Mouse (Mus musculus): Measurements from ENCODE around the gene Bend7. TPM values are rescaled to one million over a fixed set of nuclear protein-coding genes. Genes with fewer than 3 reads are reported as not detected.
A peak's percentile ranks its signal among the peaks of the same experiment; 100 is the strongest.

The Bend7 gene
- polyA plus RNA-seq, 1 experiment = 17.3 TPM

- H3K27ac ChIP-seq (ENCODE audit: insufficient read depth, low read depth, low read length) = peak overlapping the region; percentile 38; the same call in 1 of the 2 replicates
- peaks cover 21% of the 10 kb centered on the region for H3K4me1 ChIP-seq (ENCODE audit: control insufficient read depth, insufficient read depth, insufficient read length, low read length)
- TF ChIP-seq POLR2A (IDR thresholded peaks at IDR 0.05; ENCODE audit: low read depth, low read length) = no peak
- no peak for TF ChIP-seq CTCF (IDR thresholded peaks at IDR 0.05; ENCODE audit: extremely low read depth, insufficient read length, insufficient replicate concordance, low read depth, low read length)
- H3K4me3 ChIP-seq (ENCODE audit: low read depth, low read length) = no peak overlapping the region
- 36% methylated on average over 6 of the region's 6 CpGs for WGBS
- H3K27me3 ChIP-seq (ENCODE audit: control insufficient read depth, insufficient read depth, low read length) = no peaks in the 10 kb centered on the region
- H3K36me3 ChIP-seq (ENCODE audit: control insufficient read depth, insufficient read depth, low read length) = no peaks in the 10 kb centered on the region
Observed at GRCm38 (mm10) chr2:4828446-4828997, 110.9 kb downstream of the Bend7 start.

- H3K27ac ChIP-seq (ENCODE audit: insufficient read depth, low read depth, low read length) = peak overlapping the region; percentile 38; the same call in 1 of the 2 replicates
- H3K4me1 ChIP-seq (ENCODE audit: control insufficient read depth, insufficient read depth, insufficient read length, low read length) = peaks cover 21% of the 10 kb centered on the region
- TF ChIP-seq CTCF (IDR thresholded peaks at IDR 0.05; ENCODE audit: extremely low read depth, insufficient read length, insufficient replicate concordance, low read depth, low read length) (no peak), POLR2A (IDR thresholded peaks at IDR 0.05; ENCODE audit: low read depth, low read length) (no peak)
- H3K36me3 ChIP-seq (ENCODE audit: control insufficient read depth, insufficient read depth, low read length) = no peaks in the 10 kb centered on the region
- 28% methylated on average over 4 of the region's 4 CpGs for WGBS
- no peaks in the 10 kb centered on the region for H3K27me3 ChIP-seq (ENCODE audit: control insufficient read depth, insufficient read depth, low read length)
- no peak overlapping the region for H3K4me3 ChIP-seq (ENCODE audit: low read depth, low read length)
Observed at GRCm38 (mm10) chr2:4829007-4829406, 111.4 kb downstream of the Bend7 start.

GRCm38 (mm10) chr2:4829489-4830065, 111.9 kb downstream of the Bend7 start:
- WGBS = 22% methylated on average over 6 of the region's 6 CpGs
- Histone ChIP-seq H3K27ac (ENCODE audit: insufficient read depth, low read depth, low read length) (no peak overlapping the region), H3K36me3 (ENCODE audit: control insufficient read depth, insufficient read depth, low read length) (no peaks in the 10 kb centered on the region), H3K4me3 (ENCODE audit: low read depth, low read length) (no peak overlapping the region), H3K27me3 (ENCODE audit: control insufficient read depth, insufficient read depth, low read length) (no peaks in the 10 kb centered on the region), H3K4me1 (ENCODE audit: control insufficient read depth, insufficient read depth, insufficient read length, low read length) (peaks cover 21% of the 10 kb centered on the region)
- TF ChIP-seq POLR2A (IDR thresholded peaks at IDR 0.05; ENCODE audit: low read depth, low read length) (no peak), CTCF (IDR thresholded peaks at IDR 0.05; ENCODE audit: extremely low read depth, insufficient read length, insufficient replicate concordance, low read depth, low read length) (no peak)

- 15% methylated on average over 4 of the region's 4 CpGs for whole genome bisulfite sequencing
- no peak for TF ChIP-seq CTCF (IDR thresholded peaks at IDR 0.05; ENCODE audit: extremely low read depth, insufficient read length, insufficient replicate concordance, low read depth, low read length)
- no peak for TF ChIP-seq POLR2A (IDR thresholded peaks at IDR 0.05; ENCODE audit: low read depth, low read length)
- no peak overlapping the region for H3K4me3 ChIP-seq (ENCODE audit: low read depth, low read length)
- no peaks in the 10 kb centered on the region for H3K36me3 ChIP-seq (ENCODE audit: control insufficient read depth, insufficient read depth, low read length)
- H3K4me1 ChIP-seq (ENCODE audit: control insufficient read depth, insufficient read depth, insufficient read length, low read length) = peaks cover 21% of the 10 kb centered on the region
- no peaks in the 10 kb centered on the region for H3K27me3 ChIP-seq (ENCODE audit: control insufficient read depth, insufficient read depth, low read length)
- no peak overlapping the region for H3K27ac ChIP-seq (ENCODE audit: insufficient read depth, low read depth, low read length)
Observed at GRCm38 (mm10) chr2:4831493-4831892, 113.9 kb downstream of the Bend7 start.

GRCm38 (mm10) chr2:4832166-4832565, 114.5 kb downstream of the Bend7 start:
- H3K27ac ChIP-seq (ENCODE audit: insufficient read depth, low read depth, low read length) = no peak overlapping the region
- H3K27me3 ChIP-seq (ENCODE audit: control insufficient read depth, insufficient read depth, low read length) = no peaks in the 10 kb centered on the region
- no peaks in the 10 kb centered on the region for H3K36me3 ChIP-seq (ENCODE audit: control insufficient read depth, insufficient read depth, low read length)
- WGBS = 55% methylated on average over 4 of the region's 4 CpGs
- no peak overlapping the region for H3K4me3 ChIP-seq (ENCODE audit: low read depth, low read length)
- no peak for TF ChIP-seq POLR2A (IDR thresholded peaks at IDR 0.05; ENCODE audit: low read depth, low read length)
- no peak for TF ChIP-seq CTCF (IDR thresholded peaks at IDR 0.05; ENCODE audit: extremely low read depth, insufficient read length, insufficient replicate concordance, low read depth, low read length)
- H3K4me1 ChIP-seq (ENCODE audit: control insufficient read depth, insufficient read depth, insufficient read length, low read length) = peaks cover 21% of the 10 kb centered on the region

GRCm38 (mm10) chr2:4849449-4849848, 131.8 kb downstream of the Bend7 start:
- Histone ChIP-seq H3K4me3 (ENCODE audit: low read depth, low read length) (no peak overlapping the region), H3K27me3 (ENCODE audit: control insufficient read depth, insufficient read depth, low read length) (no peaks in the 10 kb centered on the region), H3K4me1 (ENCODE audit: control insufficient read depth, insufficient read depth, insufficient read length, low read length) (no peaks in the 10 kb centered on the region), H3K27ac (ENCODE audit: insufficient read depth, low read depth, low read length) (no peak overlapping the region), H3K36me3 (ENCODE audit: control insufficient read depth, insufficient read depth, low read length) (no peaks in the 10 kb centered on the region)
- 82% methylated on average over 2 of the region's 2 CpGs for WGBS
- TF ChIP-seq POLR2A (IDR thresholded peaks at IDR 0.05; ENCODE audit: low read depth, low read length) = no peak
- TF ChIP-seq CTCF (IDR thresholded peaks at IDR 0.05; ENCODE audit: extremely low read depth, insufficient read length, insufficient replicate concordance, low read depth, low read length) = no peak

Other genes starting within 250 kb of the Bend7 start
- 1.5 and 3.5 TPM in 2 replicates for gene Prpf18, start 65.7 kb upstream of the Bend7 start, polyA plus RNA-seq (2012; rRNA removed)
- 5.3 and 12.1 TPM in 2 replicates for gene Sephs1, start 163.7 kb downstream of the Bend7 start, polyA plus RNA-seq (2012; rRNA removed)
- 59.3 and 94.8 TPM in 2 replicates for gene Phyh, start 201.2 kb downstream of the Bend7 start, polyA plus RNA-seq (2012; rRNA removed)